Mouse (Mus musculus) heart, postnatal 10 days (tissue): ENCODE results near the gene Aamdc. TPM values are rescaled to one million over a fixed set of nuclear protein-coding genes. Genes with fewer than 3 reads are reported as not detected.

Experiments
- DNase-seq, 2 experiments: peaks; one replicate each; pipeline ENCODE4 v3.0.0; 2021
- intact Hi-C: fragments of 180-260 bp; cut with DNase I; formaldehyde crosslinking; loops from one replicate; pipeline ENCODE4 v1.15.1; 2025
- total RNA-seq, 2 experiments: library from RNA; stranded (reverse); gene quantifications; 2 replicates each; pipeline ENCODE4 v1.2.3; 2021

Aamdc gene
- total RNA-seq = 10 to 100 TPM; 41.8 to 53.9 TPM

- peak; percentile 94 to 96 for DNase-seq
- intact Hi-C loops = loop anchor here (2.0 to 5.0 kb wide), 3 partner anchors 98 to 118 kb away; partner anchors contain the start of genes Clns1a and Ints4
Observed at GRCm38 (mm10) chr7:97579067-97579975, at the start of gene Aamdc, which contains the start of gene Rsf1. TSS of gene Aamdc (minus strand) at chr7:97579497. TSS of gene Rsf1 (plus strand) at chr7:97579889.

- intact Hi-C loops = no loop called here
- DNase-seq = no peak
Observed at GRCm38 (mm10) chr7:97623402-97623801, 44.1 kb upstream of the Aamdc start.

GRCm38 (mm10) chr7:97622676-97623075, 43.4 kb upstream of the Aamdc start:
- intact Hi-C loops = no loop called here
- no peak for DNase-seq

- intact Hi-C loops = no loop called here
Observed at GRCm38 (mm10) chr7:97621346-97621745, 42.0 kb upstream of the Aamdc start.

GRCm38 (mm10) chr7:97598548-97598947, 19.3 kb upstream of the Aamdc start:
- no peak for DNase-seq
- intact Hi-C loops = no loop called here

More at GRCm38 (mm10) chr7:97621346-97621745, 42.0 kb upstream of the Aamdc start:
- DNase-seq = no peak

- intact Hi-C loops = no loop called here
- DNase-seq = no peak
Observed at GRCm38 (mm10) chr7:97593535-97593934, 14.2 kb upstream of the Aamdc start.

GRCm38 (mm10) chr7:97592396-97592795, 13.1 kb upstream of the Aamdc start:
- intact Hi-C loops = no loop called here
- no peak for DNase-seq

GRCm38 (mm10) chr7:97591336-97591735, 12.0 kb upstream of the Aamdc start:
- no peak for DNase-seq
- intact Hi-C loops = no loop called here

- intact Hi-C loops = no loop called here
- no peak for DNase-seq
Observed at GRCm38 (mm10) chr7:97590488-97590887, 11.2 kb upstream of the Aamdc start.

GRCm38 (mm10) chr7:97588506-97588905, 9.2 kb upstream of the Aamdc start:
- intact Hi-C loops = no loop called here
- DNase-seq = no peak

GRCm38 (mm10) chr7:97580843-97581214, 1.5 kb upstream of the Aamdc start:
- intact Hi-C loops = loop anchor here (2.0 to 5.0 kb wide), 3 partner anchors 61 to 158 kb away; no protein-coding TSS in a partner anchor
- peak; percentile 90 for DNase-seq

- intact Hi-C loops = loop anchor here (2.0 to 5.0 kb wide), 6 partner anchors 62 to 157 kb away; partner anchors contain the start of genes Clns1a and Ints4
Observed at GRCm38 (mm10) chr7:97579976-97580842, 912 bp upstream of the Aamdc start.

GRCm38 (mm10) chr7:97578361-97579066, 783 bp downstream of the Aamdc start:
- peak; percentile 68 to 70 for DNase-seq
- intact Hi-C loops = loop anchor here (2.0 to 5.0 kb wide), 3 partner anchors 98 to 119 kb away; partner anchors contain the start of genes Clns1a and Ints4

More at GRCm38 (mm10) chr7:97579976-97580842, 912 bp upstream of the Aamdc start:
- peak; percentile 51 to 58 for DNase-seq

GRCm38 (mm10) chr7:97570389-97570788, 8.9 kb downstream of the Aamdc start:
- intact Hi-C loops = no loop called here
- no peak for DNase-seq

GRCm38 (mm10) chr7:97569372-97569771, 9.9 kb downstream of the Aamdc start:
- intact Hi-C loops = no loop called here

GRCm38 (mm10) chr7:97563576-97563975, 15.7 kb downstream of the Aamdc start:
- intact Hi-C loops = no loop called here
- no peak for DNase-seq

More at GRCm38 (mm10) chr7:97569372-97569771, 9.9 kb downstream of the Aamdc start:
- DNase-seq = no peak

GRCm38 (mm10) chr7:97550673-97551072, 28.6 kb downstream of the Aamdc start:
- intact Hi-C loops = no loop called here

GRCm38 (mm10) chr7:97549301-97549700, 30.0 kb downstream of the Aamdc start:
- intact Hi-C loops = no loop called here
- no peak for DNase-seq

More at GRCm38 (mm10) chr7:97550673-97551072, 28.6 kb downstream of the Aamdc start:
- no peak for DNase-seq

GRCm38 (mm10) chr7:97546462-97546861, 32.8 kb downstream of the Aamdc start:
- DNase-seq = no peak
- intact Hi-C loops = no loop called here

GRCm38 (mm10) chr7:97536571-97536970, 42.7 kb downstream of the Aamdc start:
- intact Hi-C loops = no loop called here
- no peak for DNase-seq
